Mouse (Mus musculus) frontal cortex, postnatal 36 days (tissue): ENCODE results near the gene Stkld1.
"Not testable (repeated sequence)": the region's sequence is repeated elsewhere in the genome, so short reads cannot be mapped to it uniquely, and the experiment has no call there.

Source experiments
- DNase-seq, 2 experiments: peaks; one replicate each; pipeline ENCODE4 v3.0.0; 2022; ENCODE audit warnings: low spot score in 2 of 2

Stkld1 gene

GRCm38 (mm10) chr2:26933304-26934055 lies at the start of gene Stkld1, which contains the start of gene Surf4:
Gene Stkld1, plus strand, starts transcription at chr2:26934047.
Gene Surf4, minus strand, starts transcription at chr2:26933928.
- peak; percentile 88 to 94 for DNase-seq

GRCm38 (mm10) chr2:26885541-26885940 lies 48.3 kb upstream of the Stkld1 start:
- DNase-seq, result not testable (repeated sequence)

GRCm38 (mm10) chr2:26886170-26886569 lies 47.7 kb upstream of the Stkld1 start:
- DNase-seq, result not testable (repeated sequence)

- no peak for DNase-seq
These were observed 37.9 kb upstream of the Stkld1 start for GRCm38 (mm10) chr2:26895898-26896297.

- DNase-seq, result no peak
These were observed 33.1 kb upstream of the Stkld1 start for GRCm38 (mm10) chr2:26900731-26901130.

GRCm38 (mm10) chr2:26901834-26902400 lies 31.9 kb upstream of the Stkld1 start:
- DNase-seq, result no peak

GRCm38 (mm10) chr2:26902467-26903220 lies 31.2 kb upstream of the Stkld1 start, which contains the start of gene Surf6:
Gene Surf6, minus strand, starts transcription at chr2:26902879.
- DNase-seq, result peak; percentile 97 to 99

- no peak for DNase-seq
These were observed 30.5 kb upstream of the Stkld1 start for GRCm38 (mm10) chr2:26903311-26903710.

- no peak for DNase-seq
These were observed 27.9 kb upstream of the Stkld1 start for GRCm38 (mm10) chr2:26905936-26906335.

- no peak for DNase-seq
These were observed 27.4 kb upstream of the Stkld1 start for GRCm38 (mm10) chr2:26906431-26906830.

- DNase-seq, result no peak
These were observed 26.7 kb upstream of the Stkld1 start for GRCm38 (mm10) chr2:26907109-26907508.

- no peak for DNase-seq
These were observed 25.0 kb upstream of the Stkld1 start for GRCm38 (mm10) chr2:26908710-26909386.

GRCm38 (mm10) chr2:26909387-26909784 lies 24.5 kb upstream of the Stkld1 start:
- no peak for DNase-seq

- peak; percentile 99 for DNase-seq
These were observed 23.5 kb upstream of the Stkld1 start, which contains the start of the genes Med22 and Rpl7a for GRCm38 (mm10) chr2:26910124-26910993. Gene Med22, minus strand, starts transcription at chr2:26910677. Gene Rpl7a, plus strand, starts transcription at chr2:26910764.

GRCm38 (mm10) chr2:26910994-26911765 lies 22.7 kb upstream of the Stkld1 start:
- peak in 1 of 2 experiments; percentile 60 for DNase-seq

GRCm38 (mm10) chr2:26912253-26912770 lies 21.5 kb upstream of the Stkld1 start:
- no peak for DNase-seq

- no peak for DNase-seq
These were observed 20.3 kb upstream of the Stkld1 start for GRCm38 (mm10) chr2:26913416-26914147.

- DNase-seq, result no peak
These were observed 19.5 kb upstream of the Stkld1 start for GRCm38 (mm10) chr2:26914148-26914941.
